Mouse (Mus musculus) 3T3-L1 (cell line): Measurements from ENCODE around the gene Abr.

ENCODE experiments used
- DNase-seq: peaks from one replicate; pipeline ENCODE4 v3.0.0-alpha.2; 2015; ENCODE audit warnings: low read depth, low spot score

Abr gene

GRCm38 (mm10) chr11:76623206-76623961, 1.3 kb upstream of the Abr start:
- no peak for DNase-seq

- DNase-seq: no peak
These were observed 572 bp upstream of the Abr start for GRCm38 (mm10) chr11:76622566-76623205.

GRCm38 (mm10) chr11:76618134-76618533, 4.0 kb downstream of the Abr start:
- no peak for DNase-seq

DNA sequence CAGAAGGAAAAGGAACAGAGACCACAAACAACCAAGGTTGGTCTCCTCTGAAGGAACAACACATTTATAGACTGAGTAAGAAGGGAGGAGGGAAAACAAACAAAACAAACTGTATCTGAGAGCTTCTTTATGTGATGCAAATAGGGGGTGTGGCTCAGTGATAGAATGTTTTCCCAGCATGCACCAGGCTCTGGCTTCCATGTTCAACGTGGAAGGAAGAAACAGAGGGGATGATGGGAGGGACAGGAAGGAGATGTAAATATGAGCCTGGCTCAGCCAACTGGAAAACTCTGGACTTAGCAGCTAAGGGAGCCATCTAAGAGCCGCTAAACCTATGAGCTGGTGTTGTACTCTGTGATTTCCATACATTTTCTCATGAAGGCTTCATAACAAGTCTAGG, 7.9 kb downstream of the Abr start:
- no peak for DNase-seq

- peak; percentile 39 for DNase-seq
These were observed 9.4 kb downstream of the Abr start for GRCm38 (mm10) chr11:76612638-76613104.

DNA sequence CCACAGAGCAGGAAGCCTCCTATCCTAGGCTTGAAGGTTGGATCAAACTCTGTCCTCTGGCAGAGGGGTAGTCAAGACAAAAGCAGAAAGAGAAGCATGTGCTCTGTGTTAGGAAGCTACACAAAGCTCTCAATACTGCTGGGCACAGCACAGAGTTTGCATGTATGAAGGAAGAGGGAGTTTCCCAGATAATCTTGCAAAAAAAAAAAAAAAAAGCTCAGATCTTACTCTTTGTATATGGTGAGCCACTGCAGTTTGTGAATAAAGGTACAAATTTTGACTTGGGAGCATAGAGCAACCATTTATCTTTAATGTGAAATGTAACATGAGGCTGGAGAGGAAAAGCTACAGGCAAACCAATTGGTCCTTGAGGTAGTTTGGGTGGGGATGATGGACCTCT, 11.2 kb downstream of the Abr start:
- no peak for DNase-seq

DNA sequence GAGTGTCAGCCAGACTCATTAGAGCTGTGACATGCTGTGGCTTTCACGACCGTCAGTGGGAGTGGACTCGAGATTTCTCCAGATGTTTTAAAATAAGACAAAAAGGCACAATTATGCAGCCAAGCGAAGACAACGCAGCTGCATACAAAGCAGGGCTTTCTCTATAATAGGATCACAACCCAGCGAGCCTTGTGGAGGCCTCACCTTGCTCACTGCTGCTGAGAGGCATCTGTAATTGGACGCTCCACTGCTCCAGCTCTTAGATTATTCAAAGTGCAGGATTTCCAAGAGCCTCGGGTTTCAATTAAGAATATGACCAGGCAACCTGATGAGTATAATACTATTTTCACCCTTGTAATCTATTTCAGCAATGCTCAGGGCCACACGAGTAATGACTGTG, 15.6 kb downstream of the Abr start:
- DNase-seq: no peak

DNA sequence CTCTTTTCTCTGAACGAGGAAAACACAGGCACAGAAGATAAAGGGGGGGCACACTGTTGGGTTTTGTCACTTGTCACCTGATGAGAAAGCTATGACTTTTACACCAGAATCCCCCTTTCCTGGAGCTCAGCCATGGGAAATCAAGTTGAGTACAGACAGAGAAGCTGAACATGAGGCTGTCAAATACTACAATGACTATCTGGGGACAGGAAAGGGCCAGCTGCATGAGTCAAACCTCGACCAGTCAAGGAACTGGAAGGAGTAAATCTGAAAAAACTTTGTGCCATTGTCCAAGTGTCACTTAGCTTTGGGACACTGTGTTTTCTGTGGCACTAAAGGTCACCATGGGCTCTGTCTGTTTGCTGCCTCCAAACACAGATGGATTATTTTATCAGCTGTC, 22.9 kb downstream of the Abr start:
- DNase-seq: no peak

DNA sequence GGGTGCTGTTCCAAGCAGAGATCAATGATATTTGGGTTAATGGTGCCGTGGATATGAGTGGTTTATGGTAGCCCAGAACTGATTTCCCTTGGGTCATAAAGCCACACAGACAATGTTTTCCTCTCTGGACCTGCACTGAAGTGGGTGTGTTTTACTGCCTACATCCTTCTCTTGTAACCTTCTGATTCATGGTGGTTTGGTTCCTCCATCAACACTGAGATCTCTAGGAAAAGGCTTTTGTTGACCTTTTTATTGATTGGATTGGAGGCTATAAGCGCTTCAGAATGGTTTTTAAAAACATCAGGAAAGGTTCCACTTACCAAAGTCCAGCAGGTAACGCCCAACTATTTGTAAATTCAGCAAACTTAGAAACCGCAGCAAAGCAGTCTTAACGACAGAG, 23.4 kb downstream of the Abr start:
- DNase-seq: no peak

DNA sequence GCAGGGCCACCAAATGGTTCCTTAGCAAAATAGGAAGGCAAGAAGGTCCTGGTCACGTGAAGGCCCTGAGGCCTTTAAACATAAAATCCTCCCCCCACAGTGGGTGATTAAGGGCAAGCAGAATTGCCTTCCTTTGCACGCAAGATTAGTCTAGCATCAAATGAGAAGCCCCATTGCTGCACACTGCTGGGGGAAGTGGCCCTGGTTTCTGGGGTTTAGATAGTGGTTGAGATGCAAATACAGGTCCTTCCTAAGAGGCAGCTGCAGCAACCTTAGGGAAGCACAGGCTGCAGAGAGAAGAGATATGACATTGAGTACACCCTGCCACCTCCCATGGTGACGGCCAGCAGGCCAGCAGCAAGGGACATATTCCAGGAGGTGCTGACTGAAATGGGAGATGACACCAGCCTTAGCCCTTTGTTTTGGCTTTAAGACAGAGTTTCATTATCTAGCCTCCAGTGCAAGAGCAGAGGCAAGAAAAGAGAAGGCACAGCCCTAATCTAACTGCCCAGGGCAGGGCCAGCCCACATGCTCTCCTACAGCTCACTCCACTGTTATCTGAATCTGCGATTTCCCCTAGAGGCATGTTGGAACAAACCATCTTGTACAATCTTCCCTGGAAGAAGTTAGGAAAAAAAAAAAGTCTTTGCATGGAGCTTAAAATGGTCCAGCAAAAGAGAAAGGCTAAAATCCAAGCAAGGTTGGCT, 28.3 kb downstream of the Abr start:
- peak; percentile 27 for DNase-seq

DNA sequence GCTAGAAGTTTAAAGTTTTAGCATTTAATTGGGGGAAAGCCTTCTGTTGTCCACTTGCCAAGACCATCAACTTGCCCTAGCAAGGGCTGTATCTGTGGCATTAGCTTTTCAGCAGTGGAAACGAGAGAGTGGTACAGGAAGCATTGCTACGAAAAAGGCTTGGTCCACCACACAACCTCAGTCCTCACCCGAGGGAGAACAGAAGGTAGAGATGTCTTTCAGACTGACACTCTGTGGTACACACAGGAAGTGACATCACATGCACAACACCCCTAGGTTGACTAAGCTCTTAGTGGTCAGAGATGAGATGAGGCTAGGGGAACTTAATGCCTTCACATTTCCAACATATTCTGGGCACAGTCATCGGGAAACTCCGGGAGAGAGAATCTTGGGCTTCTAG, 32.4 kb downstream of the Abr start:
- peak; percentile 57 for DNase-seq

- DNase-seq: peak; percentile 29
These were observed 33.3 kb downstream of the Abr start for GRCm38 (mm10) chr11:76588632-76589485.

DNA sequence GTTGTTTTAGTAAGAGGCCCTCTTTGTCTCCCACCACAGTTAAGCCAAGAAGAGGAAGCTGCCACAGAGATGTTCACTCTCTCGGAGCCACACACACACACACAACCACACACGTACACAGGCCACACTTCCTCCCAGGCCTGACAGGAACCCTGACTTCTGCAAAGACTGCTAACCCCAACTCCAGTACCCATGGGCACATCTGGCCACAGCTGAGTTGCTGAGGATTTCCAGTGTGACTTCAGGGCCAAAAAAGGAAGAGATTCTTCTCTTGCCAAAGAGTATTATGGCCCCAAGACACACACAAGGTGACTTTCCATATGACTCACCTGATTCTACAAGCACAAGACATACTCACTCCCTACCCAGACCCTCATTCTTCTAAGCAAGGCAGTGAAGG, 34.1 kb downstream of the Abr start:
- DNase-seq: peak; percentile 33

- DNase-seq: peak; percentile 96
These were observed 34.8 kb downstream of the Abr start for GRCm38 (mm10) chr11:76587333-76587732.

- no peak for DNase-seq
These were observed 36.0 kb downstream of the Abr start for GRCm38 (mm10) chr11:76586119-76586518.

DNA sequence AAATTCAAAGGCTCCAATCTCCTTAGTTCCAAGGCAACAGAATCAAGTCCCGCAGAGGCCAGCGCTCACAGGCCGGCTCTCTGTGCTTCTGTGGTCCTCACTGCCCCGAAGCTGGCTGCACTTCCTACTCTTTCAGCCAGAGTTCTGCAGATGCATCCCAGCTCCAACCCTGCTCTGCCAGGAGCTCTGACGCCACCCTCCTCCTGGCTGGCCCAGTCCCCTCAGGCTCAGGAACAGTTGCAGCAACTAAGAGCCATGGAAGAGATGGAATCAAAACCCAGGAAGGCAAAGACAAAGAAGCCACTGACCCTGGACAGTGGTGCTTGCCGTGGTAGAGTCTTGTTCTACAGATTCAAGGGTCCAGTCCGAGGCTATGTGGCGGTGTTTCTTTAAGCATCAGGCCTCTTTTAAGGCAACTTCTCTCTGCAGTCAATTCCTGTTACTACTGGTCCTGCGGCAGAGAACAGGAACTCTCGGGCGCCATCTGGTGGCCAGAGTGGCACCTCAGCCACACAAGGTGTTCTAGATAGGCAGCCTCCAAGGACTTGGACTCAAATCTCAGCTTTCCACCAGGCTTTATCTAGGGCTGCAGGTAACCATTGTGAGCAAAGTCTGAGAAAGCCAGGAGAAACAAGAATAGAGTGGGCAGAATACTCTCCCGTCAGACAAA, 44.4 kb downstream of the Abr start:
- DNase-seq: peak; percentile 88

GRCm38 (mm10) chr11:76572820-76573385, 49.2 kb downstream of the Abr start:
- peak; percentile 49 for DNase-seq

DNA sequence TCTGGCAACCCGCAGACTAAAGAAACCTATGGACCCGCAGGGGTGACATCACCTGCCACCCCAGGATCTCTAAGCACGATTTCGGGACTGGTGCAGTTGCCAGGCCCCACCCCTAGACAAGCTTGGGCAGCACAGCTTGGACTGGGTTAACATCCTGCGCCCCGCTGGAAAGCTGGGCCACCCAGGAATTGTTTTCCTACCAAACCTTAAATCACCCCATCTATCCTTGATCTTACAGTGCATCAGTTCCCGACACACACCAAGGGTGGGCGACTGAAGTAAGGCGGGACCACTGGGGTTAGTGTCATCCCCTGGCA, 50.5 kb downstream of the Abr start:
- no peak for DNase-seq

- no peak for DNase-seq
These were observed 51.1 kb downstream of the Abr start for GRCm38 (mm10) chr11:76570741-76571612.

- no peak for DNase-seq
These were observed 51.8 kb downstream of the Abr start for GRCm38 (mm10) chr11:76570201-76570731.
